Mouse (Mus musculus): ENCODE results near the gene Ankrd60. TPM values are rescaled to one million over a fixed set of nuclear protein-coding genes. Genes with fewer than 3 reads are reported as not detected.

Gene Ankrd60
- polyA plus RNA-seq, 1 experiment from 2014 or later = not detected

GRCm38 (mm10) chr2:173563336-173563735 is 14.8 kb downstream of the Ankrd60 start:
- Histone ChIP-seq H3K36me3 (ENCODE audit: control insufficient read depth, insufficient read depth, low read length) (no peaks in the 10 kb centered on the region), H3K4me2 (ENCODE audit: low read length) (no peak overlapping the region), H3K27ac (ENCODE audit: low read depth, low read length) (no peak overlapping the region), H3K4me1 (ENCODE audit: control insufficient read depth, insufficient read depth, low read depth, low read length) (no peaks in the 10 kb centered on the region; the same call in 1 of the 2 replicates), H3K9me3 (ENCODE audit: control insufficient read depth, low read length) (no peaks in the 10 kb centered on the region), H3K27me3 (replicated peaks; ENCODE audit: control insufficient read depth, insufficient read depth, low read length) (no peaks in the 10 kb centered on the region; the same call in 1 of the 2 replicates), H3K4me3 (ENCODE audit: low read length) (no peak overlapping the region), H3K9ac (ENCODE audit: low read depth, low read length) (no peak overlapping the region)
- no peak for ATAC-seq
- WGBS = 72% methylated on average over 7 of the region's 7 CpGs

GRCm38 (mm10) chr2:173561851-173562442 is 16.2 kb downstream of the Ankrd60 start:
- H3K36me3 ChIP-seq (ENCODE audit: control insufficient read depth, insufficient read depth, low read length) = no peaks in the 10 kb centered on the region
- WGBS = 37% methylated on average over 5 of the region's 5 CpGs
- no peak overlapping the region for H3K4me3 ChIP-seq (ENCODE audit: low read length)
- ATAC-seq = peak; percentile 66
- no peak overlapping the region for H3K9ac ChIP-seq (ENCODE audit: low read depth, low read length)
- no peaks in the 10 kb centered on the region; the same call in 1 of the 2 replicates for H3K4me1 ChIP-seq (ENCODE audit: control insufficient read depth, insufficient read depth, low read depth, low read length)
- H3K4me2 ChIP-seq (ENCODE audit: low read length) = no peak overlapping the region
- no peaks in the 10 kb centered on the region; the same call in 1 of the 2 replicates for H3K27me3 ChIP-seq (replicated peaks; ENCODE audit: control insufficient read depth, insufficient read depth, low read length)
- no peak overlapping the region for H3K27ac ChIP-seq (ENCODE audit: low read depth, low read length)
- H3K9me3 ChIP-seq (ENCODE audit: control insufficient read depth, low read length) = no peaks in the 10 kb centered on the region

- no peaks in the 10 kb centered on the region for H3K9me3 ChIP-seq (ENCODE audit: control insufficient read depth, low read length)
- no peak overlapping the region for H3K4me3 ChIP-seq (ENCODE audit: low read length)
- H3K9ac ChIP-seq (ENCODE audit: low read depth, low read length) = no peak overlapping the region
- WGBS = 82% methylated on average over 12 of the region's 12 CpGs
- no peak overlapping the region for H3K4me2 ChIP-seq (ENCODE audit: low read length)
- ATAC-seq = no peak
- H3K27ac ChIP-seq (ENCODE audit: low read depth, low read length) = no peak overlapping the region
- no peaks in the 10 kb centered on the region; the same call in 1 of the 2 replicates for H3K27me3 ChIP-seq (replicated peaks; ENCODE audit: control insufficient read depth, insufficient read depth, low read length)
- H3K4me1 ChIP-seq (ENCODE audit: control insufficient read depth, insufficient read depth, low read depth, low read length) = no peaks in the 10 kb centered on the region
- H3K36me3 ChIP-seq (ENCODE audit: control insufficient read depth, insufficient read depth, low read length) = no peaks in the 10 kb centered on the region
These were observed 19.3 kb downstream of the Ankrd60 start for GRCm38 (mm10) chr2:173558754-173559396.

- Histone ChIP-seq H3K4me3 (ENCODE audit: low read length) (no peak overlapping the region), H3K9me3 (ENCODE audit: control insufficient read depth, low read length) (no peaks in the 10 kb centered on the region), H3K4me1 (ENCODE audit: control insufficient read depth, insufficient read depth, low read depth, low read length) (no peaks in the 10 kb centered on the region), H3K36me3 (ENCODE audit: control insufficient read depth, insufficient read depth, low read length) (no peaks in the 10 kb centered on the region), H3K4me2 (ENCODE audit: low read length) (no peak overlapping the region), H3K27me3 (replicated peaks; ENCODE audit: control insufficient read depth, insufficient read depth, low read length) (no peaks in the 10 kb centered on the region), H3K27ac (ENCODE audit: low read depth, low read length) (no peak overlapping the region), H3K9ac (ENCODE audit: low read depth, low read length) (no peak overlapping the region)
- 51% methylated on average over 9 of the region's 9 CpGs for WGBS
- ATAC-seq = no peak
These were observed 24.3 kb downstream of the Ankrd60 start for GRCm38 (mm10) chr2:173553863-173554262.

GRCm38 (mm10) chr2:173550681-173551080 is 27.5 kb downstream of the Ankrd60 start:
- Histone ChIP-seq H3K36me3 (ENCODE audit: control insufficient read depth, insufficient read depth, low read length) (no peaks in the 10 kb centered on the region), H3K27ac (ENCODE audit: low read depth, low read length) (no peak overlapping the region), H3K4me1 (ENCODE audit: control insufficient read depth, insufficient read depth, low read depth, low read length) (no peaks in the 10 kb centered on the region), H3K9ac (ENCODE audit: low read depth, low read length) (no peak overlapping the region), H3K27me3 (replicated peaks; ENCODE audit: control insufficient read depth, insufficient read depth, low read length) (no peaks in the 10 kb centered on the region; the same call in 1 of the 2 replicates), H3K4me3 (ENCODE audit: low read length) (no peak overlapping the region), H3K9me3 (ENCODE audit: control insufficient read depth, low read length) (no peaks in the 10 kb centered on the region), H3K4me2 (ENCODE audit: low read length) (no peak overlapping the region)
- WGBS = 76% methylated on average over 6 of the region's 6 CpGs
- no peak for ATAC-seq

- Histone ChIP-seq H3K27ac (ENCODE audit: low read depth, low read length) (no peak overlapping the region), H3K36me3 (ENCODE audit: control insufficient read depth, insufficient read depth, low read length) (no peaks in the 10 kb centered on the region), H3K4me3 (ENCODE audit: low read length) (no peak overlapping the region), H3K4me1 (ENCODE audit: control insufficient read depth, insufficient read depth, low read depth, low read length) (no peaks in the 10 kb centered on the region), H3K27me3 (replicated peaks; ENCODE audit: control insufficient read depth, insufficient read depth, low read length) (no peaks in the 10 kb centered on the region; the same call in 1 of the 2 replicates), H3K9me3 (ENCODE audit: control insufficient read depth, low read length) (no peaks in the 10 kb centered on the region), H3K4me2 (ENCODE audit: low read length) (no peak overlapping the region), H3K9ac (ENCODE audit: low read depth, low read length) (no peak overlapping the region)
- ATAC-seq = no peak
- 58% methylated on average over 10 of the region's 10 CpGs for WGBS
These were observed 28.9 kb downstream of the Ankrd60 start for GRCm38 (mm10) chr2:173549236-173549635.

GRCm38 (mm10) chr2:173545992-173546703 is 32.0 kb downstream of the Ankrd60 start:
- Histone ChIP-seq H3K27ac (ENCODE audit: low read depth, low read length) (no peak overlapping the region), H3K36me3 (ENCODE audit: control insufficient read depth, insufficient read depth, low read length) (no peaks in the 10 kb centered on the region), H3K27me3 (replicated peaks; ENCODE audit: control insufficient read depth, insufficient read depth, low read length) (peaks cover 2% of the 10 kb centered on the region; the same call in 1 of the 2 replicates), H3K9ac (ENCODE audit: low read depth, low read length) (no peak overlapping the region), H3K4me1 (ENCODE audit: control insufficient read depth, insufficient read depth, low read depth, low read length) (no peaks in the 10 kb centered on the region), H3K4me3 (ENCODE audit: low read length) (no peak overlapping the region), H3K9me3 (ENCODE audit: control insufficient read depth, low read length) (no peaks in the 10 kb centered on the region), H3K4me2 (ENCODE audit: low read length) (no peak overlapping the region)
- ATAC-seq = peak; percentile 75
- 43% methylated on average over 15 of the region's 15 CpGs for WGBS

- WGBS = 79% methylated on average over 4 of the region's 4 CpGs
- Histone ChIP-seq H3K9ac (ENCODE audit: low read depth, low read length) (no peak overlapping the region), H3K9me3 (ENCODE audit: control insufficient read depth, low read length) (no peaks in the 10 kb centered on the region), H3K36me3 (ENCODE audit: control insufficient read depth, insufficient read depth, low read length) (no peaks in the 10 kb centered on the region), H3K27me3 (replicated peaks; ENCODE audit: control insufficient read depth, insufficient read depth, low read length) (peaks cover 2% of the 10 kb centered on the region; the same call in 1 of the 2 replicates), H3K27ac (ENCODE audit: low read depth, low read length) (no peak overlapping the region), H3K4me2 (ENCODE audit: low read length) (no peak overlapping the region), H3K4me1 (ENCODE audit: control insufficient read depth, insufficient read depth, low read depth, low read length) (no peaks in the 10 kb centered on the region), H3K4me3 (ENCODE audit: low read length) (no peak overlapping the region)
- ATAC-seq = no peak
These were observed 35.4 kb downstream of the Ankrd60 start for GRCm38 (mm10) chr2:173542716-173543115.

GRCm38 (mm10) chr2:173541748-173542147 is 36.4 kb downstream of the Ankrd60 start:
- H3K4me1 ChIP-seq (ENCODE audit: control insufficient read depth, insufficient read depth, low read depth, low read length) = no peaks in the 10 kb centered on the region
- no peak for ATAC-seq
- peaks cover 2% of the 10 kb centered on the region; the same call in 1 of the 2 replicates for H3K27me3 ChIP-seq (replicated peaks; ENCODE audit: control insufficient read depth, insufficient read depth, low read length)
- 91% methylated on average over 4 of the region's 4 CpGs for WGBS
- H3K36me3 ChIP-seq (ENCODE audit: control insufficient read depth, insufficient read depth, low read length) = no peaks in the 10 kb centered on the region
- no peak overlapping the region for H3K9ac ChIP-seq (ENCODE audit: low read depth, low read length)
- H3K27ac ChIP-seq (ENCODE audit: low read depth, low read length) = no peak overlapping the region
- H3K4me3 ChIP-seq (ENCODE audit: low read length) = no peak overlapping the region
- H3K9me3 ChIP-seq (ENCODE audit: control insufficient read depth, low read length) = no peaks in the 10 kb centered on the region
- H3K4me2 ChIP-seq (ENCODE audit: low read length) = no peak overlapping the region

All from hindbrain, embryonic 16.5 days (tissue).